Comparison of ENCODE assay signal across 15 mouse cellular contexts in genomic region chr5:20821647-20822046, GRCm38 (mm10).
DNase-seq lines count a peak whose midpoint lies in the region; ATAC-seq lines count a peak whose summit lies in the region.
"Had no signal": no experiment of that assay in that cellular context is flagged by ENCODE, and none has a peak within 500 bp of the region (broad histone marks: within the 10 kb centered on the region; RNA-seq: fewer than 3 reads in every experiment).

No protein-coding gene starts in this region.

- peak; percentile 47 to 52 for DNase-seq in heart, adult 18-20 months
- no peak for DNase-seq in heart, embryonic 10.5 days (ENCODE audit: low spot score)
- DNase-seq in adipocyte (ENCODE audit: low spot score): peak; percentile 67
- DNase-seq in lung, postnatal 10 days: peak; percentile 62
- DNase-seq in forebrain, embryonic 11.5 days (ENCODE audit: low spot score): no peak
- DNase-seq in midbrain, embryonic 10.5 days (ENCODE audit: low spot score): no peak
- DNase-seq: adrenal gland, adult 8-10 months; B cell, adult 2 months; kidney, adult 2 months; thymus, postnatal 25 days had no signal

- WGBS in heart, embryonic 10.5 days: 69% methylated on average over 1 of the region's 1 CpGs
- WGBS in heart, embryonic 16.5 days: 46% methylated on average over 1 of the region's 1 CpGs
- 86% methylated on average over 1 of the region's 1 CpGs for WGBS in forebrain, embryonic 11.5 days
- WGBS in midbrain, embryonic 10.5 days: 95% methylated on average over 1 of the region's 1 CpGs
- WGBS in intestine, embryonic 16.5 days: 65% methylated on average over 1 of the region's 1 CpGs

- ATAC-seq in heart, embryonic 16.5 days (replicated peaks; ENCODE audit: extremely low read depth, insufficient read depth, low FRiP score): no peak
- ATAC-seq in forebrain, embryonic 11.5 days (replicated peaks; ENCODE audit: low FRiP score): no peak
- no peak for ATAC-seq in intestine, embryonic 16.5 days
- ATAC-seq: midbrain, embryonic 13.5 days had no signal

- H3K27ac ChIP-seq in heart, embryonic 10.5 days: no peak overlapping the region
- peak overlapping the region; percentile 61; the same call in 1 of the 2 replicates for H3K27ac ChIP-seq in heart, embryonic 16.5 days (ENCODE audit: low read length)
- H3K27ac ChIP-seq in forebrain, embryonic 11.5 days (ENCODE audit: low read depth, low read length): no peak overlapping the region
- H3K27ac ChIP-seq in midbrain, embryonic 10.5 days (replicated peaks): no peak overlapping the region
- no peak overlapping the region for H3K27ac ChIP-seq in intestine, embryonic 16.5 days (ENCODE audit: low read length)
- H3K27ac ChIP-seq: forebrain, embryonic 10.5 days; hindbrain, embryonic 14.5 days; midbrain, embryonic 13.5 days had no signal

- no peaks in the 10 kb centered on the region for H3K9me3 ChIP-seq in heart, embryonic 10.5 days
- H3K9me3 ChIP-seq in heart, embryonic 16.5 days (replicated peaks; ENCODE audit: control insufficient read depth, low read length): no peaks in the 10 kb centered on the region
- H3K9me3 ChIP-seq in forebrain, embryonic 11.5 days (ENCODE audit: control insufficient read depth, low read length): no peaks in the 10 kb centered on the region
- H3K9me3 ChIP-seq in midbrain, embryonic 10.5 days (replicated peaks): no peaks in the 10 kb centered on the region
- no peaks in the 10 kb centered on the region for H3K9me3 ChIP-seq in intestine, embryonic 16.5 days (ENCODE audit: control insufficient read depth, low read length)
- H3K9me3 ChIP-seq: forebrain, embryonic 10.5 days; midbrain, embryonic 13.5 days had no signal

- H3K4me1 ChIP-seq in heart, embryonic 10.5 days: peaks cover 8% of the 10 kb centered on the region
- H3K4me1 ChIP-seq in heart, embryonic 16.5 days (ENCODE audit: control insufficient read depth, insufficient read depth, low read length): peaks cover 15% of the 10 kb centered on the region
- H3K4me1 ChIP-seq in forebrain, embryonic 11.5 days (replicated peaks; ENCODE audit: control insufficient read depth, insufficient read depth, low read length): no peaks in the 10 kb centered on the region
- H3K4me1 ChIP-seq in midbrain, embryonic 10.5 days: no peaks in the 10 kb centered on the region
- no peaks in the 10 kb centered on the region for H3K4me1 ChIP-seq in intestine, embryonic 16.5 days (ENCODE audit: control insufficient read depth, insufficient read depth, low read length)
- H3K4me1 ChIP-seq: forebrain, embryonic 10.5 days; midbrain, embryonic 13.5 days had no signal

- H3K27me3 ChIP-seq in heart, embryonic 10.5 days (ENCODE audit: insufficient read depth, poor library complexity, severe bottlenecking): no peaks in the 10 kb centered on the region
- no peaks in the 10 kb centered on the region for H3K27me3 ChIP-seq in heart, embryonic 16.5 days (ENCODE audit: control insufficient read depth, insufficient read depth, low read length)
- H3K27me3 ChIP-seq in forebrain, embryonic 11.5 days (ENCODE audit: control insufficient read depth, insufficient read depth, low read length): no peaks in the 10 kb centered on the region
- H3K27me3 ChIP-seq in midbrain, embryonic 10.5 days (ENCODE audit: low read depth, poor library complexity, severe bottlenecking): no peaks in the 10 kb centered on the region
- no peaks in the 10 kb centered on the region for H3K27me3 ChIP-seq in intestine, embryonic 16.5 days (replicated peaks; ENCODE audit: control insufficient read depth, insufficient read depth, low read length)
- H3K27me3 ChIP-seq: midbrain, embryonic 13.5 days had no signal

- H3K4me3 ChIP-seq in heart, embryonic 10.5 days: no peak overlapping the region
- H3K4me3 ChIP-seq in heart, embryonic 16.5 days (ENCODE audit: low read length): no peak overlapping the region
- no peak overlapping the region for H3K4me3 ChIP-seq in forebrain, embryonic 11.5 days (ENCODE audit: low read depth, low read length)
- no peak overlapping the region for H3K4me3 ChIP-seq in midbrain, embryonic 10.5 days
- no peak overlapping the region for H3K4me3 ChIP-seq in intestine, embryonic 16.5 days (ENCODE audit: low read length)
- H3K4me3 ChIP-seq: forebrain, embryonic 10.5 days; midbrain, embryonic 13.5 days had no signal

- H3K4me2 ChIP-seq in heart, embryonic 16.5 days (ENCODE audit: low read depth, low read length): no peak overlapping the region
- H3K4me2 ChIP-seq in forebrain, embryonic 11.5 days (ENCODE audit: low read depth, low read length, severe bottlenecking): no peak overlapping the region
- H3K4me2 ChIP-seq in intestine, embryonic 16.5 days (ENCODE audit: low read depth, low read length): no peak overlapping the region
- H3K4me2 ChIP-seq: hindbrain, embryonic 14.5 days; midbrain, embryonic 13.5 days had no signal

- no peaks in the 10 kb centered on the region for H3K36me3 ChIP-seq in heart, embryonic 10.5 days
- no peaks in the 10 kb centered on the region for H3K36me3 ChIP-seq in heart, embryonic 16.5 days (ENCODE audit: control insufficient read depth, insufficient read depth)
- no peaks in the 10 kb centered on the region for H3K36me3 ChIP-seq in forebrain, embryonic 11.5 days (ENCODE audit: control insufficient read depth, insufficient read depth, low read length)
- no peaks in the 10 kb centered on the region for H3K36me3 ChIP-seq in midbrain, embryonic 10.5 days
- no peaks in the 10 kb centered on the region for H3K36me3 ChIP-seq in intestine, embryonic 16.5 days (ENCODE audit: control insufficient read depth, insufficient read depth, low read length)
- H3K36me3 ChIP-seq: forebrain, embryonic 10.5 days; midbrain, embryonic 13.5 days had no signal

- H3K9ac ChIP-seq in heart, embryonic 16.5 days (ENCODE audit: low read length): no peak overlapping the region
- H3K9ac ChIP-seq in forebrain, embryonic 11.5 days (ENCODE audit: low read length): no peak overlapping the region
- no peak overlapping the region for H3K9ac ChIP-seq in intestine, embryonic 16.5 days (ENCODE audit: low read depth, low read length)
- H3K9ac ChIP-seq: hindbrain, embryonic 14.5 days; midbrain, embryonic 13.5 days had no signal

Comparison
In these comparisons a context has a peak if more than half of its experiments do, and no peak if none do; other contexts are left out.
1. DNase-seq: peak in heart, adult 18-20 months (2 of 2), adipocyte (single experiment) and lung, postnatal 10 days (single experiment); none in heart, embryonic 10.5 days (single experiment), forebrain, embryonic 11.5 days (single experiment) and midbrain, embryonic 10.5 days (single experiment).